Mouse (Mus musculus) layer of hippocampus, adult 9-11 months (tissue): Measurements from ENCODE around the gene Hpn.

Experiments used
- DNase-seq: peaks from one replicate; pipeline ENCODE4 v3.0.0; 2022

Hpn gene

DNA sequence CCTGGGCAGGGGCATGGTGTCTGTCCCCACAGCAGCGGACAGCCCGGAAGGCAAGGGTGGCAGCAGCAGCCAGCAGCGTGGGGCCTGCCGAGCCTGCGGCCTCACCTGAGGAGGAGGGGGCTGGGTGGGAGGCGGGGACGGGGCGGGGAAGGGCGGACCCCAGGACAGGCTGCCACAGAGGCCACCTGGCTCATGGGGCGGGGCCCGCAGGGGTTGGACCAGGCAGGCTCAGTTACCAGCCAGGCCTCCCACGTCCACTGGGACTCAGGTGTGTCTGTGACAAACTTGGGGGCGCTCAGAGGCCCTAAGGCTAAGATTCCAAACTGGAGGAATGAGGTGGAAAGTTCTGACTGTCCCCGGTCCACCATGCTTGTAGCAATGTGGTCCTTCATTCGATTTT, at the start of gene Hpn:
Gene Hpn, minus strand, starts transcription at position 109 of the 400 bp plus-strand sequence.
- no peak for DNase-seq

DNA sequence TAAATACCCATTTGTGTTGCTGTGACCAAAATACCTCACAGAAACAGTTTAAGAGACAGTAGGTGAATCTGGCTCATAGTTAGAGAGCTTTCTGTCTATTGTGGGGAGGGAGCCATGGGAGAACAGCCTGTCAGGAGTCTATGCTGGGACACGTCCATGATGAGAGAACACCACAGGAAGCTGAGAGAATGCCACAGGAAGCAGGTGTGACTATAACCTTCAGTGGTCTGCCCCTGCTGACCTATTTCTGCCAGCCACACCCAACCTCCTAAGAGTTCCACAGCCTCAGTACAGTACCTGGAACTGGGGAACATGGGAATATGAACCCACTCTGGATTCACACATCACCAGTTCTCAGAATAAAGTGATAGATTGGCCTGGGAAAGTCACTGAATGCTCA, 49.7 kb upstream of the Hpn start:
- no peak for DNase-seq

DNA sequence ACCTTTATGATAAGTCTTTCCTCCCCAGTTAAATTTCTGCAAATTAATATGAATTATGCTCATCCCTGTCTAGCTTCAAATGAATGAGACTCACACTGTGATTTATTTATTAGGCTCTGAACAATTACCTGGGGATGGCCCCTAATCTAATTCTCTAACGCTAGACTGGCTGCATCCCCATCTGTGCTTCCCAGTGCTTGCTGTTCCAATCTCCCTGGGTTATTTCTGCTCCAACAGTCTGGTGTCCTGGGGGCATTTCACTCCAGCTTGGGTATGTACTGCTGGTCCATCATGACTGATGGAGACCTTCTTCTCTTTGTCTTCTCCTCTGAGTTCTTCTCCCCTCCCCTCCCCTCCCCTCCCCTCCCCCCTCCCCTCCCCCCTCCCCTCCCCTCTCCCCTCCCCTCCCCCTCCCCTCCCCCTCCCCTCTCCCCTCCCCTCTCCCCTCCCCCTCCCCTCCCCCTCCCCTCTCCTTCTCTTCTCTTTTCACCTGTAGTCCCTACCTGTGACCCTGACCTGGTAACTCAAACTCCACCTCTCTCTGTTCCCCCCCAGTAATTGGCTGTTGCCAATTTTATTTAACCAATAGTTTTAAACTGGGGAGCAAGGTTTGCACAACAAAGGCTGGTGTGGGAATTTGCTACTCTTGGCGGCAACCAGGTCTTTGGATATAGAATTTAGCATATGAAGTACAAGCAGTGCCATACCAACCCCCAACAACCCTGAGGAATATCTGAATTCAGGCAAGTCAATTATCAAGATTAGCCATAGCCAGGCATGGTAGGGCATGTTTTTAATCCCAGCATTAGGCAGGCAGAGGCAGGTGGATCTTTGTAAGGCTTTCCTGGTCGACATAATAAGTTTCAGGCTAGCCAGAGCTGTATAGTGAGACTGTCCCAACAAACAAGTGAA, 48.8 kb upstream of the Hpn start:
- DNase-seq, result no peak

DNA sequence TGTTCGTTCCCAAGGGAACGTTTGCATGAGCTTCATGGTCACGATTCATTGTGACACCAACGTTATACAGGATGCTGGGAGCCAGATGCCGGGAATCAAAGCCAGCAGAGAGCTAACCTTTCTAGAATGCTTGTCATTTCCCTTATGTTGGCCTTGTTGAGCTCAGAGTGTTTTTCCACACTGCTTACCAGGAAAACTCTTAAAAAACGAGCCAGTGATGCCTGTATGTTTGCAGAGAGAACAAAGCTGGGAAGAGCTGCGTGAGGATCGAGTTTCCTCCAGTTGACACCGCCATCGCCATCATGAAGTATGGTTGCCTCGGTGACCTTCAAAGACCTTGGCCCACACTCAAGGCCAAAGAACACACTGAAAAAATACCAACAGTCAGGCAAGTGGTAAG, 47.2 kb upstream of the Hpn start:
- DNase-seq, result no peak

DNA sequence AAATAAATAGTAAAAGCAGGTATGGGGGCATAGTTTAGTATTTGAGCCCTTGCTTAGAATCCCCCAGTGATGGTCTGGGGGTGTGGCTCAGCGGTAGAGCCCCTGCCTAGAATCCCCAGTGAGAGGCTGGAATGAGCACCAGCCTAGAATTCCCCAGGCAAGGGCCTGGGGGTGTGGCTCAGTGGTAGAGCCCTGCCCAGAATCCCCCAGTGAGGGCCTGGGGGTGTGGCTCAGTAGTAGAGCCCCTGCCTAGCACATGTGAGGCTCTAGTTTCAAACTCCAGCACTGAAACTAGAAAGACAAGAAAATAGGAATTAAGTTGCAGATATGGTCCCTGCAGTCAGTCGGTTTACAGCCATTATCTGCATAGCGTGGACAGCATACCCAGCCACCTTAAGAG, 46.7 kb upstream of the Hpn start:
- DNase-seq, result no peak

DNA sequence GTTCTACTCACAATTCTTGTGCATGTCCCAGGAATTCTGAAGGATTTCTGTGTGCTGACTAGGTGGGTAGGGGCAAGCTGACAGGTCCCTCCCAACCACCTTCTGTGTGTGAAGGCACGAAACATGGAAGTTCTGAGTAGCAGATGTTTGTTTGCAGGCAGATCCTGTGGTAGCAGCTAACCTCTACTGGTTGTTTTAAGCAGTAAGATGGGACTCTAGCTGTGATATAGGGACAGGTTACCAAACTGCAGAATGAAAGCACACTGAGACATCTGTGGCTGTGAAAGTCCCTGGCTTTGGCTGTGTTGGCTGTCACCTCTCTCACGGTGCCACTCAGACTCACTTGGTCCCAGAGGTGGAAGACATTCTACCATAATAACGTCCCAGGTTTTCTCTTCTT, 46.2 kb upstream of the Hpn start:
- no peak for DNase-seq

DNA sequence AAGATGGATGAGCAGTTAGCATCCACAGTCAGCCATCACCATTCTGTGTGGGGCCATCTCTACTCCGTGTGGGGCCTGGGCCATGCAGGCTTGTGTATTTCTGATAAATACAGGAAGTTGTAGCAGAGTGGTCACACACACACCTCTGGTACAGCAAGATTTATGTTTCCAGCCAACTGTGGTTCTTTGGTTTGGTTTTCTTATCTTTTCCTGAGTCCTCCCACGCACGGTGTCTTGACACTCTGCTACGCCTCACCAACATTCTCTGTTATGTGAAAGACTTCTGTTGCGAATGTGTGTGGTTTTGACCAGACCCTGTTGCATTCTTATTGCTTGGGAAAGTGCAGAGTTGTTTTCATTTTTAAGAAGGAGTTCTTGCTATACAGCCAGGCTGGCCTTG, 45.7 kb upstream of the Hpn start:
- no peak for DNase-seq

DNA sequence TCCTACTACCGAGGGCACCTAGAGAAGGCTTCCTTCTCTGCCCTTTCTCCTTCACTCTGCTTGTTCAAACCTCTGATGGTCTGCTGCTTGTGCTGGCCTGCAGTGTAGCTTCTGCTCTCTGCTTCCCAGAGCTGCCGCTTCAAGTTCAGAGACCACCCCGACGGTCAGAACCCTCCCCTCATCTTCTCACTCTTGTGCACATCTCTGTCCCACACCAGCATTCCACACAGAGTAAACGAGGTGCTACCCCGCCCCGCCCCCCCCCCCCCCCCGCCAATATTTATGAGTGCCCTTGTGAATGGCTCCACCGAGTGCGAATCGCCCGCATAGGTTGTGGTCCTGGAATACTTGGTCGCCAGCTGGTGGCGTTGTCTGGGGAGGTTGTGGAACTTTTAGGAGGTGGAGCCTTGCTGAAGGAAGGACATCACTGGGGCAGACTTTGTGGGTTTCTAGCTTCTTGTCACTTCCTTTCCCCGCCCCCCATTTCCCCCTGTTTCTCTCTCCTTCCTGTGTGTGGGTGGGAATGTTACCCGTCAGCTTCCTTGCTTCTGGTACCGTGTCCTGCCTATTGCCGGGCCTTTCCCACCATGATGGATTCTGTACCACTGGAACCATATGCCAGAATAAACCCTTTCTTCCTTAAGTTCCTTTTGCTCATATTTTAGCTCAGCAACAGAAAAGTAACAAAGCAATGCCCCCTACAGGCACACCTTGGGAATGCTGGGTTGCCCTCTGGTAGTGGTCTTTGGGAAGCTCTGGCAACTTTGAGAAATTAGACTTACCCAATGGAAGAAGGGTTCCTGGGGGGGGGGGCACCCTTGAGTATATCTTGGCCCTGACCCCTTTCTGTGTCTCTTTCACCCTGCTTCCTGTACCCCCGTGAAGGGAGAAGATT, 41.2 kb upstream of the Hpn start:
- no peak for DNase-seq

DNA sequence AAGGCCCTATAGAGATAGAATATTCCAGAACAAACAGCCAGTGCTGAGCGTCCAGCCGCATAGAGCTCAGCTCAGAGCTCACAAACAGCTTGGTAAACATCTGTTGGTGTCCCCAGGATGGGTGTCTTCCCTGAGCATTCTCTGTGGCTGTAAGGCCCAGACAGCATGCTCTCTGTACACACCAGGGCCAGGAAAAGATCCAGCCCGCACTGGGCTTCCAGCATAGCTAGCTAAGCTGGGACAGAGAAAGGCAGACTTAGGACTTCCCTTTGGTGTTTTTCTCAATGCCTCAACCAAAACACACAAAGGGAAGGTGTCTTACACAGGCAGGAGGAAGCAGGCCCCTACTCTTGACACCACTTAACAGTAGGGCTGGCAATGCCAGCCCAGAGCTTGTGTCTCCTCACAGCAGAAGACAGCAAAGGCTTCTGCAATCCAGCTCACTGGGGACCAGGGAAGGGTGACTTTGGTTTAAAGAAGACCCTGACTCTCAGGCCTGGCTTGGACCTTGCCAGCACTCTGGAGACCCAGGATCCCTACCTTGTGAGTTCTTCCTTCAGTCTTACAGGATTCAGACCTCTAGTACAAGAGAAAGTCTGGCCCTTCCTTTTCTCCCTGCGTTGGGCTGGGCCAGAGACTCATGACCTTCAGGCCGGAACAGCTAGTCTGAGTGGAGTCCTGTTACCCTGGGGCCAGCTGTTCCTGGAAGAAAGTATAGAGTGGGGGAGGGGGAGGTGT, 40.4 kb upstream of the Hpn start, which contains the start of gene Gramd1a:
Gene Gramd1a, minus strand, starts transcription at position 601 of the 738 bp plus-strand sequence.
- no peak for DNase-seq

DNA sequence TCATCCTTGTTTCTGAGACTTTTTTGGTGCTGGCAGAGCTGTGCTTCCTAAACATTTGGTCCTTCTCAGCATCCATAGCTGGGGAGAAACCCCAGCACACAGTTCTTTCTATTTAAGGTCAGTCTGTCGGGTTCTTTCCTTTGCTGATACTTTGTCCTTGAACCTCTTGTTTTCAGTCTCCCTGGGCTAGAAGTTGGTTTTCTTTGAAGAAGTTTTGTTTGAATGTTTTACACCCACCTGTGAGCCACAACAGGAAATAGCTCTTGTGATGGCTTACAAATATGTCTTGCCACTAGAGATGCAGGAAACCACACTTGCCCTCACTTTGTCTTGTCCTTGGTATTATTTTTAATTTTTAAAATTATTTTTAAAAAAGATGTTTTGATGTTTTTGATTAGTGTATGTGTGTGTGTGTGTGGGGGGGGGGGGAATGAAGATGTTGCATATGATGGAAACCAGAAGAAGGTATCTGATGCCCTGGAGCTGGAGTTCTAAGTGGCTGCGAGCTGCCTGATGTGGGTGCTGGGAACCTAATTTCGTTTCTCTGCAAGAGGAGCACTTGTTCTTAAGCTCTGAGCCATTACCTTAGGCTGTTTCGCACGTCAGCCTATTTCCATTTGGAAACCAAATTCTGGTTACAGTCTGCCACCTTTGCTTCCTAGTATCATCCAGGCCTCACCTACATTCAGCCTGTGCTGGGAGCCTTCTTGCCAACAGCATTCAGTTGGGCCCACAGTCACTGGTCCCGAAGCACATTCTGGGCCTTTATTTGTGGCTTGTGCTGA, 38.6 kb upstream of the Hpn start:
- no peak for DNase-seq

DNA sequence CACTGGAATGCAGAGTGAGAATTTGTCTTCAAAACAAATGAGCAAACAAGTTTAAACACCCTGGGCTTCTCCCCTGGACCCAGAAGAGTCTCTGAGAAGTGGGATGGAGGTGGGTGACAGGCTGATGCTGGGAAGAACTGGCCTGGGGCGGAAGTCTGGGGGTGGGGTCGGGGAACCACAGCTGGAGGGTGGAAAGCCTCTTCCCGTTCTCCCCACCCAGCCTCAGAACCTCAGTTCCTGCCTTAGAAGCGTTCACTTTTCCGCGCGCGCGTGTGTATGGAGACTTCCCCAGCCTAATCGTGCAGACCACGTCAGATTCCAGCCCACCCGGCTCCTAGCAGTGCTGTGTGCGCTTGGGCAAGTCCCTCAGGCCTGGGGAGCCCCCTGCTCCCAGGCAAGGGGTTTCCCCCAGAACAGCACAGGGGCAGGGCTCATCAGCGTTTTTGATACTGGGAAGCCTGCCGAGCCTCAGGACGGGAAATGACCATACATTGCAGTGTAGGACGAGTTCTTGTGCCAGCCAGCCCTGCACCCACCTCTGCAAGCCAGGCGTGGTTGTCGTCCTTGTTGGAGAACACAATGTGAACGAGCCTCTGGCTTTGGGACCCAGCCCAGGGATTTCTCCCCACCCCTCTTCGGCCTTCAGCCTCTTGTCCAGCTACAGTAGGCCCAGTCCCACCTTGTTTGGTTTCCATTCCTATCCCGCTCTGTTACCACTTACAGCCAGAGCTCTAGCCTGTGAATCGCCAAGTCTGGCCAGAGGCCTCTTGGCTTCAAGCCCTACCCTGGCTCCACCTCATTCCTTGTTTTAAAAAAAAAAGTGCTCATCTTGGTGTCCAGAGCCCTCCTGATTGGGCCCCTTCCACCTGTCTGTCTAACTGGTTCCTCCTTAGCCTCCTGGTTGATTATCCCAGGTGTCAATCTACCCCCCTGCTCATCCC, 36.5 kb upstream of the Hpn start:
- peak; percentile 63 for DNase-seq

DNA sequence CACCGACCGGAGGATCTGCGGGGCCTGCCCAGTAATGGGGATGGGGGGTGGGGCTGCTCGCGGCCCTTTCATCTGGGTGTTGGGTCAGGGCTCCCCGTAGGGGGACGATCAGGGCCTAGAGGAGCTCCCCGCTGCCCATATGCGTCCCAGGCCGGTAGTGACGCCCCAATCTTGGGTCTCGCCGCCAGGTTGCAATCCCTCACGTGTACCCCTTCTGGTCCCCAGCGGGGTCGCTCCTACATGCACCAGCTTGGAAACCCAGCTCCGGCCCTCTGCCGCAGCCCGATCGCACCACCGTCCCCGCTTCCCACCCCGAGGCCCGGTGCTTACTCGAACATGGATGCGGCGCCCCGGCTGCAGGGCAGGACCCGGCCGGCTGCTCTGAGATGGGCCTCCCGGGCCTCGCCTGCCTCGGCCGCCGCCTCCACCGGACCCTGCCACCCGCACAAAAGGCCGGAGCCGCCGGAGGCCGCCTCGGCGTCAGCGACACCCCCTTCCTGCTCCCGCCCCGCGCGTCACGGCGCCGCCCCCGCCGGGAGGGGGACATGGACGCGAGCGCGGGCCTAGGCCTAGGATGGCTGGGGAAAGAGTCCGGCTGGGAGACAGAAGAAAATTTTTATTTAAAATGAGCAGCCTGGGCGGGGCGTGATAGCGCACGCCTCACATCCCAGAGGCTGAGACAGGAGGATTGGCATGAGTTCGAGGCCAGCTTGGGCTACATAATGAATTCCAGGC, 35.6 kb upstream of the Hpn start:
- DNase-seq, result peak; percentile 86

DNA sequence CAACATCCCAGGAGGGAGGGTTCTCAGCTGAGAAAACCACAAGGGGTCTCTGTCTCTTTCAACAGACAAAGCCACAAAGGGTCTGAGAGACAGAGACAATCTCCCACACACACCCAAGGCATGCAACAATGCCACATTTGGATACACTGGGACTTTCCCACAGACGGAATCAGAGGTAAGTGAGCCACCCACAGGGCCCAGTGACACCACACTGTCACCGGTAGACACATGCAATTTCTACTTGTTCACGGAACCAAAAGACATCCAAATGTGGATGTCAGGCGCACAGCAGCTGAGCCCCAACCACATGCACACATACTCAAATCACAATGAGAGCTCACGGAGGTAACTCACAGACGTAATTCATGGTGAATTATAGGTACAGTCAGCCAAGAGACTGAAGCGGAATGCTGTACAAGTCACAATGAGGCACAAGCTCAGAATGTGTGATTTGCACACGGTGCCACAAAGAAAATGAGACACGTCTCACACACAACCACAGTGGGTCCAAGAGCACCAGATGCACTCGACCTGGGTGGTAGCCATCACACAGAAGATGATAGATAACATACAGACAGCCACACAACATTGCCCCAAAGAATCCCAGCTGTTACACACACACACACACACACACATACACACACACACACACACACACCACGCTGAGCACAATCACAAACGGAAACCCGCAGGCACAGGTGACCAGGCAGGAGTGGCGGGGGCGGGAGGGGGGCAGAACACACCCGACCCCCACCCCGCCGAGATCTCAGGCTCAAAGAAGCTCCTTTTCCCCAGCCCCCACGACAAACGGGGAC, 34.9 kb upstream of the Hpn start:
- no peak for DNase-seq

DNA sequence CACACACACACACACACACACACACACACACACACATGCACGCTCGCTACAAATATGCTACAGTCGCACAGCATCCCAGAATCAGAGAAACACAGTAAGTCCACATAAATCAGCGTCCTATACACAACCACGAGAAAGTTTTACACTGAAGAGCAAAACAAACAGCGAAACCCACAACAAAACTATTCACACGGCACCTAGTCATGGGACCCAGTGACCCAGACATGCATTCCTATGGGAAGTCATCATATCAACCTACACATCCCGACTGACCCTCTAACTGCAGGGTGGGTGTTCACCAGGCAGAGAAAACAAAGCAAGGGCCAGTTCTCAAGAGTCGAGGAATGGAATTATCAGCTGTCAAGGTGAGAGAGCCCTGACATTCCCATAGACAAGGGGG, 34.2 kb upstream of the Hpn start:
- DNase-seq, result no peak

DNA sequence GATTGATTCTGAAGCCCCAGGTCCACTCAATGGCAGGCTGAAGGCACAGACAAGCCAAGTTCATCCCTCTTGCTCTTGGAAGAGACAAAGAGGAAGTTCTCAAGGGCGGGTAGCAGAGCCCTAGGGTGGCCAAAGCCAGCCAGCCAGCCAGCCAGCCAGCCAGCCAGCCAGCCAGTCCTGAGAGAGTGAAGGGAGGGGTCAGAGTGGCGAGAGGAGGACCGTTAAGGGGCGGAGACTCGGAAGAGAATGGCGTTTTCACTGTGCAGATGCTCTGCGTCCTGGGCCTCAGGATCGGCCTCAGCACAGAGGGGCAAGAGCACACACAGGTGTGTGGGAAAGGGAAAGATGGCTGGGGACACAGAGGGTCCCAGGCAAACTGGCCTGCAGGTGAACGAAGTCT, 33.7 kb upstream of the Hpn start:
- no peak for DNase-seq

DNA sequence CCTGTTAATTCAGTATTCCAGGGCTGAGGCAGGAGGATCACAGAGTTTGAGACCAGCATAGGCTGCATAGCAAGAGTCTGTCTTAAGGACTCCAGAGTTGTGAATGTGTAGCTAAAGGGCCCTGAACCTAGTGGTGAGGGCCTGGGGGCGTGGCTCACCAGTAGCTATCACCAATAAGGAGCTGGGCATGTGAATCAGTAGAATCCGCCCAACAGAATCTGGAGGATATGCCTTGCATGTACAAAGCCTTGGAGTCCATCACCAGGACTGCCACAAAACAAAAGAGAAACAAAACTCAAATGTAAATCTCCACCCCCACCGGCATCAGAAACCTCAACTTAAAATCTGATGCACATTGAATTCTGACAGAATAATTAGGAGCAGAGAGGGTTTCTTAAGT, 33.0 kb upstream of the Hpn start:
- DNase-seq, result no peak

DNA sequence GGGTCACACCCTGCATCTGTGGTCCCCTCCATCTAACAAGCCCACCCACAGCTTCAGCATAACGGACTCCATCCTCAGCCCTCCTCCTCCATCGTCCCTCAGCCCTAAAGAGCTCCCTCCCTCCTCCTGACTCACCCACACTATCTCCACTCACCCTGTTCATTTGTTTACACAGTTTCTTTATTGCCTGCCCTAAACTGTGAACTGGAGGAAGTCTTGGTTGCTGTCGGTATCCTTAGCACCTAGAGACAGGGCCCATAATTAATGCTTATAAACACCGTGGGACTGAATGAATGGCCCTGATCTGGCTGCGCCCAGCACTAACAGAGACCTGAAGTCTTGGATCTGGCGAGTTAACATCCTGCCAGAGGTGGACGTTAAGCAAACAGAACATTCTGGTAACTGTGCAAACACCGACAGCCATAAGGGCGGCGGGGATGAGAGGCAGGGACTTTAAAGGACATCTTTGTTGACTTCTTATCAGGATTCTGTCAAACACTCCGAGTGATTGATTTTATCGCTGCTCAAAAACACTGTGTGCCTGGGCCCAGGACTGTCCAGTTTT, 30.6 kb upstream of the Hpn start:
- no peak for DNase-seq

DNA sequence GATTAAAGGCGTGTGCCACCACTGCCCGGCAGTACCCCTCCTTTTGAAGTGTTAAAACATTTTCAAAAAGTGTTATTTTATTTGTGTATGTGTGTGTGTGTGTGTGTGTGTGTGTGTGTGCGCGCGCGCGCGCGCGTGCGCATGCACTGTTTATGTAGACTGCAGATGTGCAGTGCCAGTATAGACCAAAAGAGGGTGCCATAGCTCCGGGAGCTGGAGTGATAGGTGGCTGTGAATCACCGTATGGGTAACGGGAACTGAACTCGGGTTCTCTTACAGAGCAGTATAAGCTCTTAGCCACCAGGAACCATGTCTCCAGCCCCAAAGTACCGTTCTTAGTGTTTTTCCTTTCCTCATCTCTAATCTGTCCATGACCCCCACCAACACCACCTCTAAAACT, 29.8 kb upstream of the Hpn start:
- no peak for DNase-seq

DNA sequence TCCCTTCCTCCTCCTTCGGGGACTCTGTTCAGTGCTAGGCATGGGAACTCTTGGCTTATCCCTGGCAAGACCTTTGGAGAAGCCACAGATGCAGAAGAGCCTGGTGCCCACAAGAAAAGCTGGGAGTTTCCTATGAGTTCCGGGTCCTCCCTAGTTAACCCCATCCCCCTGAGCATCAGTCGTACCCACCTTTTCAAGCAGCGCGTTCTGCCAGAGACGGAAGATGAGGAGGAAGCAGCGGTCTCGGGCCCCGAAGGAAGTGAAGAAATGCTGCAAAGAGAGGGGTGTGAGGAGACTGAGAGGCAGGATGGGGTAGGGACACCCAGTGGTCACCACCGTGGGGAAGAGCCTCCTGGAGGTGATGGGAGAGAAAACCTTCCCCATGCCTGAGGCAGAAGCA, 25.9 kb upstream of the Hpn start:
- no peak for DNase-seq
